Mouse (Mus musculus): ENCODE measurements around the gene Lag3. TPM values are rescaled to one million over a fixed set of nuclear protein-coding genes. Genes with fewer than 3 reads are reported as not detected.

Gene Lag3
- polyA plus RNA-seq, 1 experiment from 2014 or later: 1.4 TPM

- DNase-seq: peak; percentile 43
Observed at GRCm38 (mm10) chr6:124920318-124921085, 9.0 kb upstream of the Lag3 start.

DNA sequence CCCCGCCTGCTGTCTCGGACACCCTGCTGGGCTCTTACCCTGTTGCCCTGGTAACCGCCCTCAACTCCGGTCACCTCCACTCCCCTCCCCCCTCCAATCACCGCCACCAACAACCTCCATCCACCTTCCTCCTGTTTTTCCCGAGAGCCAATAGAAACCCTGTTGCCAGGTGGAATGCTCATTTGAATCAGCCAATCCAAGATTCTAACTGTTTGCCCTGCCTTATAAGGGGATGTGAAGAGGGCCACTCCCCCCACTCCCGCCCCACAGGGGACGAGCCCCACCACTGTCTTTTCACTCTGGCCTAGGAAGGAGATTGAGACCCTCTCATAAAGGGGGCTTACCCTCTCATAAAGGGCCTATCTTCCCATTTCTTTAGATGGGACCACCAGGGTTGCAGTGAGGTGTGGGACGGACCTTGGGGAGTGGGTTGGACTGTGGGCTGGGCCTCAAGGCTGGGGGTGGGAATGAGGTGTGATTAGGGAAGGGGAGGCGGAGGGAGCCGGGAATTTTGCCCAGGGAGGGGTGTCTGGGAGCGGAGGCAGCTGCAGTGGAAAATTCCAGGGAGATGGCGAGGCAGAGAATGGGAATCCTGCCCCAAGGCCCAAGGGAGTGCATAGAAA, 8.3 kb upstream of the Lag3 start, which contains the start of gene Ptms:
TSS of gene Ptms (minus strand) at position 409 of the 623 bp plus-strand sequence.
- H3K4me1 ChIP-seq (ENCODE audit: insufficient read depth): peaks cover 27% of the 10 kb centered on the region
- H3K9me3 ChIP-seq (ENCODE audit: low read depth, low read length): no peaks in the 10 kb centered on the region

More at GRCm38 (mm10) chr6:124920318-124921085, 9.0 kb upstream of the Lag3 start:
- Histone ChIP-seq H3K9ac (peak overlapping the region; percentile 23; the same call in 1 of the 2 replicates), H3K27ac (ENCODE audit: low read depth) (peak overlapping the region; percentile 100), H3K27me3 (ENCODE audit: insufficient read depth, low read length) (no peaks in the 10 kb centered on the region), H3K4me2 (peak overlapping the region; percentile 100), H3K36me3 (ENCODE audit: insufficient read depth) (no peaks in the 10 kb centered on the region), H3K9me3 (ENCODE audit: low read depth, low read length) (no peaks in the 10 kb centered on the region), H3K4me1 (ENCODE audit: insufficient read depth) (peaks cover 31% of the 10 kb centered on the region), H3K4me3 (ENCODE audit: low read depth, low read length) (peak overlapping the region; percentile 23)
- ATAC-seq (ENCODE audit: insufficient read depth): no peak
- 19% methylated on average over 9 of the region's 9 CpGs for WGBS
- no peak for TF ChIP-seq CTCF (IDR thresholded peaks at IDR 0.05; ENCODE audit: low read depth)

DNA sequence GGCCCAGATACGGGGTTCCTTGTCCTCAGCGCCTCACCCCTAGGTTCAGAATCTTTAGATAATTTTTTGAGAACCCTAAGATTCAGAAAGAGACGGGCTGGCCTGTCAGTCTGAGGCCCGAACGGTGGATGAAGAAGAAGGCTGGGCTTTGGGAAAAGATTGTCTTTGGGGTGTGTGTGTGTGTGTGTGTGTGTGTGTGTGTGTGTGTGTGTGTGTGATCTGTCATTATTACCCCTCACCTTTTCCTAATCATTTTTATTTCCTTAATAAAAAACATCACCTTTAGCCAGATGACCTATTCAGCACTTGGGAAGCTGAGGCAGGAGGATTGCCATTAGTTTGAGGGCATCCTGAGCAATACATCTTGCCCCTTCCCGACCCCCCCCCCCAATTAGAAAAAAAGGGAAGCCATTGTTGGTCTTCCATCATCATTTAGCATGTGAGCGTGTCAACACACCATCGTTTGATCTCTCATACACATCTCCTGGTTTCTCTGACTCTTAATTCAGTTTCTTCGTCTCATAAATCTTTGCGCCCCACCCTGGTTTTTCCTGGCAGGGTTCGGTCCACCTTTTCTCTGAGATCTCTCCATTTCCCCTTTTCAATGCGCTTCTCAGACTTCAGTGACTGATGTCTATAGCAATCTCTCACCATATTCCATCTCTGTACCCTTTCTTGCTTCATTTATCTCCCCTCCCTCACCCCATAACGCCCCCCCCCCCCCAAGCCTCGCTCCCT, 7.6 kb upstream of the Lag3 start:
- ATAC-seq (ENCODE audit: insufficient read depth): no peak
- no peak for DNase-seq
- peak overlapping the region; percentile 100 for H3K4me2 ChIP-seq
- peak overlapping the region; percentile 100 for H3K27ac ChIP-seq (ENCODE audit: low read depth)
- 13% methylated on average over 14 of the region's 14 CpGs for WGBS
- H3K27me3 ChIP-seq (ENCODE audit: insufficient read depth, low read length): no peaks in the 10 kb centered on the region
- H3K4me3 ChIP-seq (ENCODE audit: low read depth, low read length): peak overlapping the region; percentile 88
- peak overlapping the region; percentile 98 for H3K9ac ChIP-seq
- TF ChIP-seq CTCF (IDR thresholded peaks at IDR 0.05; ENCODE audit: low read depth): no peak
- peaks cover 11% of the 10 kb centered on the region for H3K36me3 ChIP-seq (ENCODE audit: insufficient read depth)
- no peaks in the 10 kb centered on the region for H3K9me3 ChIP-seq (ENCODE audit: low read depth, low read length)
- peaks cover 26% of the 10 kb centered on the region for H3K4me1 ChIP-seq (ENCODE audit: insufficient read depth)

More for the DNA sequence above, 8.3 kb upstream of the Lag3 start, which contains the start of gene Ptms:
- Histone ChIP-seq H3K27ac (ENCODE audit: low read depth) (peak within 1 kb of the TSS; percentile 100), H3K4me3 (ENCODE audit: low read depth, low read length) (peak within 1 kb of the TSS; percentile 23), H3K36me3 (ENCODE audit: insufficient read depth) (peaks cover 4% of the 10 kb centered on the region), H3K4me2 (peak within 1 kb of the TSS; percentile 100), H3K9ac (peak within 1 kb of the TSS; percentile 23; the same call in 1 of the 2 replicates), H3K27me3 (ENCODE audit: insufficient read depth, low read length) (no peaks in the 10 kb centered on the region)
- ATAC-seq (ENCODE audit: insufficient read depth): peak; percentile 85
- under 1% methylated on average over 13 of the region's 13 CpGs for whole genome bisulfite sequencing
- no peak for TF ChIP-seq CTCF (IDR thresholded peaks at IDR 0.05; ENCODE audit: low read depth)
- peak; percentile 96 for DNase-seq

DNA sequence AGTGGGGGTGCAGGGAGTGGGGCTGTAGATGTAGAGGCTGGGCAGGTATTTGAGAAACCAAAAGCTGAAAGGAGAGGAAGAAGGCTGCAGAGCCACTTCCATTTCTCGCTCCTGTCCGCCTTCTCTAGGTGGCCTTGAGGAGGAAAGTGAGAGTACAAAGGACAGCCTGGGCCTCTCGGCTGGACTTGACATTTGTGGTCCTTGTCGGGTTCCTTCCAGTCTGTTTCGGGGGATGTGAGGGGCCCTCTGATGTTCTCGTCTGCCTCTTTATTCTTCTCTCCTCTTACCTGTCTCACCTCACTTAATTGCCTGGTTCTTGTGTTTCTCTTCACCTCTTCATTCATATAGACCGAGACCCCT, 6.8 kb upstream of the Lag3 start:
- 4% methylated on average over 7 of the region's 7 CpGs for WGBS
- peaks cover 26% of the 10 kb centered on the region for H3K4me1 ChIP-seq (ENCODE audit: insufficient read depth)

GRCm38 (mm10) chr6:124917518-124918330, 6.2 kb upstream of the Lag3 start:
- ATAC-seq (ENCODE audit: insufficient read depth) (peak; percentile 54), DNase-seq (peak; percentile 95)
- WGBS: under 1% methylated on average over 85 of the region's 89 CpGs
- Histone ChIP-seq H3K27me3 (ENCODE audit: insufficient read depth, low read length) (no peaks in the 10 kb centered on the region), H3K9me3 (ENCODE audit: low read depth, low read length) (no peaks in the 10 kb centered on the region), H3K9ac (peak overlapping the region; percentile 98), H3K36me3 (ENCODE audit: insufficient read depth) (peaks cover 23% of the 10 kb centered on the region), H3K4me2 (peak overlapping the region; percentile 100), H3K27ac (ENCODE audit: low read depth) (peak overlapping the region; percentile 100), H3K4me1 (ENCODE audit: insufficient read depth) (peaks cover 26% of the 10 kb centered on the region), H3K4me3 (ENCODE audit: low read depth, low read length) (peak overlapping the region; percentile 88)
- no peak for TF ChIP-seq CTCF (IDR thresholded peaks at IDR 0.05; ENCODE audit: low read depth)

More for the DNA sequence above, 6.8 kb upstream of the Lag3 start:
- Histone ChIP-seq H3K4me2 (peak overlapping the region; percentile 100), H3K27ac (ENCODE audit: low read depth) (peak overlapping the region; percentile 100), H3K27me3 (ENCODE audit: insufficient read depth, low read length) (no peaks in the 10 kb centered on the region), H3K9me3 (ENCODE audit: low read depth, low read length) (no peaks in the 10 kb centered on the region), H3K9ac (peak overlapping the region; percentile 98), H3K36me3 (ENCODE audit: insufficient read depth) (peaks cover 19% of the 10 kb centered on the region), H3K4me3 (ENCODE audit: low read depth, low read length) (peak overlapping the region; percentile 88)
- DNase-seq: no peak
- no peak for ATAC-seq (ENCODE audit: insufficient read depth)
- TF ChIP-seq CTCF (IDR thresholded peaks at IDR 0.05; ENCODE audit: low read depth): no peak
